Mouse (Mus musculus): ENCODE data around the gene Drg1. TPM values are rescaled to one million over a fixed set of nuclear protein-coding genes. Genes with fewer than 3 reads are reported as not detected.
A peak's percentile ranks its signal among the peaks of the same experiment; 100 is the strongest.
"Not testable (repeated sequence)": the region's sequence is repeated elsewhere in the genome, so short reads cannot be mapped to it uniquely, and the experiment has no call there.

Drg1 gene
- total RNA-seq, 2 experiments from 2014 or later, result 86.5 to 91.1 TPM

DNA sequence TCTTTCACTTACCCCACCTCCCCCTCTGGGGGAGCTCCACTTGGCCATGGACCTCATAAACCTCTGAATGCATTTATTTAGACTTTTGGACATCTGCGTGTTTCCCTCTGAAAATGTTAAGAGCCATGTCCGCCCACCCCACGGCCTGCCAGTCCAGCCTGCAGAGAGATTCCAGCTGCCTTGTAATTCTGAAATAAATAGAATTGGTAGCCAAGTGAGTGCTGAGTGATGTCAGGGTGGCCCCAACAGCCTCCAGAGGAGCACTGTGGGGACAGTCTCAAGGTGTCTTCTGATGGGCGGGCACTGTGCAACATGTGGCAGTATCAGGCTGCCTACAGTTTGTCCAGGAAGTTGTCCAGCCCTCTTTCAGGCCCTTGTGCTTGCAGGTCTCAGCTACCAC is 116.7 kb downstream of the Drg1 start:
- intact Hi-C loops (cut with DNase I); DNase-seq (ENCODE audit: low spot score in 2 of 2): not testable (repeated sequence)

- DNase-seq (ENCODE audit: low spot score in 2 of 2); intact Hi-C loops (cut with DNase I): not testable (repeated sequence)
These were observed 119.4 kb downstream of the Drg1 start for GRCm38 (mm10) chr11:3146806-3147205.

DNA sequence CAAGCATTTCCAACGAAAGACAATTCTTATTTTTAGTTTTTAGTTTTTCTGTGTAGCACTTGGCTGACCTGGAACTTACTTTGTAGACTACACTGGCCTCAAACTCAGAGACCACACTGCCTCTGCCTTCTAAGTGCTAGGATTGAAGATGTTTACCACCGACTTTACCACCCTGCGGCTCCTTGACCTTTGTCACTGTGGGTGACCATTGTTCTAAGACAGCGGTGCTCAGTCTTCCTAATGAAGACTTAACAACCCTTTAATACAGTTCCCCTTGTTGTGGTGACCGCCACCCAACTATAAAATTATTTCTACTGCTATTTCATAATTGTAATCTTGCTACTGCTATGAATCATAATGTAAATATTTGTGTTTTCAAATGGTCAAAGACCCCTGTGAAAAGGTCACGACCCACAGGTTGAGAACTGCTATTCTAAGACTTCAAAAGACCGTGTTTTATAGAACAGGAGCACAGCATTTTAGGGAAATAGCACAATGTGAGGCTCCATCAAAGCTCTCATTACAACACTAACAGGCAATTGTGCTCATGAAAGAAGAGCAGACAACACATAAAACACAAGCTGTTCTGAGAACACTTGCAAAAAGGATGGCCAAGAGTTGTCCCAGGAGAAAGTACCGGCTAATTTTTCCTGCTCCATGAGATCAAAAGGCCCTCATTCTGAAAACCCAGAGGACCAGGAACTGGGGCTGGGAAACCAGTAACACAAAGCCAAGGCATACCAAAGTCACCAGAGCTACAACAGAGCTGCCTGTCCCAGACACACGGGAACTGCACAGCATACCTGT is 120.7 kb downstream of the Drg1 start:
- DNase-seq (ENCODE audit: low spot score in 2 of 2); intact Hi-C loops (cut with DNase I): not testable (repeated sequence)

DNA sequence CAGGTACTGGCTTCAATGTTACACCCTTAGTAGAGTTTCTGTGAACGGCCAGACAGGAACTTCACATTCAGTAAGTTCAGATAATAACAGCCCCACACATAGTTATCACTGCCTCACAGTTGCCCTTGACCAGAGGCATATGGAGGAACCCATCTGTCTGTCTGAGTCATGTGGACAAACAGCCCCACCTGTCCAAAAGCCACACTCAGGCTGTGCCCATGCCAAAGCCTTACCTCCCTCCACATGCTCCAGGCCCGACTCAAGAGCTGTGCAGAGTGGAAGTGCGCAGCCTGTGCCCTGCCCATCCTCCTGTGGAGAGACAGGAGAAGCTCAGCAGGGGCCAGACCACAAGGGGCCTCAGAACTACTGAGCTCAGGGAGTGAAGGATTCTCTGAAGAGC is 122.2 kb downstream of the Drg1 start:
- intact Hi-C loops (cut with DNase I); DNase-seq (ENCODE audit: low spot score in 2 of 2): not testable (repeated sequence)

DNA sequence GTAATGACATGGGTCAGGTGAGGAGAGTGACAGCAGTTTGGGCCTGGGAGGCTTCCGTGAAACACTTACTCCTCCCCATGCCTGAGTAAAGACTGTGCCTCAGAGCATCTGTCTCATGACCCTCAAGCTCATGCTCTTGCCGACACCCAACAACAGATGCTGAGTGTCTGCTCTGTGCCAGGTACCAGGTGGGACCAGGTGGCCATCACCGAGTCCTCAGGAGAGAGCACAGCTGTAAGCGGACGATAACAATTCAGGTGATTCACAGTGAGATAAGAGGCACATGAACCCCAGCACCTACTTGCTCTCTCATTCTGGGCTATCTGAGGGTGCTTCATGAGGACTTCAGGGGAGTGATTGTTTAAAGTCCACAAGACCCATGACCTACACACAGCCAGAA is 123.8 kb downstream of the Drg1 start:
- peak; percentile 77 to 88 for DNase-seq (ENCODE audit: low spot score in 2 of 2)
- intact Hi-C loops (cut with DNase I), result not testable (repeated sequence)

- DNase-seq (ENCODE audit: low spot score in 2 of 2); intact Hi-C loops (cut with DNase I): not testable (repeated sequence)
These were observed 125.2 kb downstream of the Drg1 start for GRCm38 (mm10) chr11:3140967-3141535.

DNA sequence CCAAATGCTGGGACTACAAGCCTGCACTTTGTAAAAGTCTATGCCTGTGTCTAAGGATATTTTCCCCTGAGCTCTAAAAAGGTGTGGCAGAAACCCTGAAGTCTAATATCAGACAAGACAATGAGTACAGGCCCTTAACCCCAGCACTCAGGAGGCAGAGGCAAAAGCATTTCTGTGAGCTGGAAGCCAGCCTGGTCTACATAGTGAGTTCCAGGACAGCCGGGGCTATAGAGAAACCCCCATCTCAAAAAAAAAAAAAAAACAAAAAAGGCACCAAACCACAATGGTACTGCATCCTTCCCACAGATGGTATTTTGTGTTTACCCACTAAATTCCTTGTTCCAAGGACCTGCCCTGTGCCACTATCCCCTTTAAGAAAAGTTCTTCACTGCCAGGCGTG is 127.9 kb downstream of the Drg1 start:
- DNase-seq (ENCODE audit: low spot score in 2 of 2); intact Hi-C loops (cut with DNase I): not testable (repeated sequence)

Other genes with a start within 250 kb of the Drg1 start
- gene Sfi1, start 73.0 kb downstream of the Drg1 start, total RNA-seq (2021), result 10 to 100 TPM; 43.7 to 73.1 TPM
- gene Eif4enif1, start 64.0 kb downstream of the Drg1 start, total RNA-seq (2021), result 10 to 100 TPM; 57.4 to 72.3 TPM
- gene Patz1, start 22.5 kb upstream of the Drg1 start, total RNA-seq (2021), result 10 to 100 TPM; 48.3 to 49.2 TPM
- 10 to 100 TPM; 32.6 to 34.3 TPM for gene Pik3ip1, start 64.0 kb upstream of the Drg1 start, total RNA-seq (2021)
- 100 to 1,000 TPM in 1 of 2 experiments, 10 to 100 TPM in 1; 82.9 to 103 TPM for gene Limk2, start 142.8 kb upstream of the Drg1 start, total RNA-seq (2021)
- gene Rnf185, start 185.9 kb upstream of the Drg1 start, total RNA-seq (2021), result 10 to 100 TPM; 26.9 to 27.5 TPM
- gene Pla2g3, start 221.9 kb upstream of the Drg1 start, total RNA-seq (2021), result 1 to 10 TPM; 2.3 to 4.9 TPM
- gene Inpp5j, start 238.4 kb upstream of the Drg1 start, total RNA-seq (2021), result 10 to 100 TPM; 53.7 to 58.3 TPM
- gene Selenom, start 248.3 kb upstream of the Drg1 start, total RNA-seq (2021), result 100 to 1,000 TPM; 128 to 155 TPM

All from left cerebral cortex, postnatal 36 days (tissue).